Mouse (Mus musculus): ENCODE data around the gene Dhdh.

- TF ChIP-seq CTCF (IDR thresholded peaks at IDR 0.05; ENCODE audit: extremely low read depth, insufficient read length, insufficient replicate concordance, low read depth, low read length) (no peak), POLR2A (IDR thresholded peaks at IDR 0.05; ENCODE audit: low read depth, low read length) (no peak)
Observed at GRCm38 (mm10) chr7:45524841-45525621, 36.4 kb upstream of the Dhdh start.
